Mouse (Mus musculus): ENCODE data around the gene Dhrs2. TPM values are rescaled to one million over a fixed set of nuclear protein-coding genes. Genes with fewer than 3 reads are reported as not detected.
A peak's percentile ranks its signal among the peaks of the same experiment; 100 is the strongest.

Dhrs2 gene
- total and polyA plus RNA-seq, 3 experiments = not detected

DNA sequence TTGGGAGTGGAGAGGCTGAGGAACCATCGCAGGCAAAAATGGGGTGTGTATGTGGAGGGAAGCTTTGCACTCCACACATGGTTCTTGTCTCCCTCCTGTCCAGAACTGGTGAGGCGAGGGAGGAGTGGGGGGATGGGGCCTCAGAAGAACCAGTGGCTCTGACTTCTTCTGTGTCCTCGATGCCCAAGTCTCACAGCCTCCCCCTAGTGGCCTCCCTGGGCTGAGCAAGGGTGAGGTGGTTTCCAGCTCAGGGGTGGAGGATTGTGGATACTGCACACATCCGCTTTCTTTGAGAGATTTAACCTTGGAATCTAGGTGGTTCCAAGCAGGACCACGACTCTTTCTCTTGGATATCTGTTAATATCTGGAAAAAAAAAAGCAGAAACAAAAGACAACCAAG is 44.5 kb upstream of the Dhrs2 start:
- Histone ChIP-seq H3K4me2 (ENCODE audit: insufficient read depth, low read depth, poor library complexity, severe bottlenecking) (no peak overlapping the region), H3K36me3 (replicated peaks in 1 of 2; ENCODE audit: control insufficient read depth in 1 of 2, insufficient read depth in 1 of 2, low read length in 1 of 2) (no peaks in the 10 kb centered on the region), H3K4me1 (ENCODE audit: control insufficient read depth in 1 of 2, insufficient read depth in 2 of 2) (peaks cover 3 to 6% of the 10 kb centered on the region in 2 experiments; a peak in 2 of 4 replicates), H3K9me3 (replicated peaks; ENCODE audit: low read length) (no peaks in the 10 kb centered on the region), H3K27me3 (replicated peaks) (peaks cover 15% of the 10 kb centered on the region), H3K27ac (ENCODE audit: insufficient read depth, low read depth) (no peak overlapping the region), H3K4me3 (replicated peaks in 1 of 3; ENCODE audit: low read depth in 2 of 3, low read length in 2 of 3, poor library complexity in 1 of 3) (no peak overlapping the region), H3K79me2 (replicated peaks; ENCODE audit: control insufficient read depth, extremely low read depth, insufficient read depth, poor library complexity, severe bottlenecking) (no peaks in the 10 kb centered on the region), H3K9ac (ENCODE audit: insufficient read depth, low read depth) (no peak overlapping the region)
- in situ Hi-C loops (cut with MboI; ENCODE audit: low pct_ligation_motif_present, low pct_unique_long_range_greater_than_20kb, low sequenced_read_pairs) (no loop called here), dilution Hi-C loops (cut with MboI; ENCODE audit: extremely low pct_ligation_motif_present, extremely low pct_unique_long_range_greater_than_20kb, low sequenced_read_pairs) (no loop called here)
- DNase-seq (ENCODE audit: extremely low read depth) = peak; percentile 70
- TF ChIP-seq RAD21 (IDR thresholded peaks at IDR 0.05; ENCODE audit: low read depth, low read length) = peak; percentile 48
- no peak for TF ChIP-seq CHD1 (IDR thresholded peaks at IDR 0.05; ENCODE audit: low read depth, low read length)
- TF ChIP-seq CTCF (conservative IDR thresholded peaks at IDR 0.05 in 1 of 2, IDR thresholded peaks at IDR 0.05 in 1 of 2; ENCODE audit: low read depth in 2 of 2, low read length in 2 of 2) = peak; percentile 77 to 82
- TF ChIP-seq SMC3 (IDR thresholded peaks at IDR 0.05; ENCODE audit: low read depth, low read length) = peak; percentile 79
- TF ChIP-seq BHLHE40 (IDR thresholded peaks at IDR 0.05; ENCODE audit: low read depth, low read length) = no peak

- dilution Hi-C loops (cut with MboI; ENCODE audit: extremely low pct_ligation_motif_present, extremely low pct_unique_long_range_greater_than_20kb, low sequenced_read_pairs) (no loop called here), in situ Hi-C loops (cut with MboI; ENCODE audit: low pct_ligation_motif_present, low pct_unique_long_range_greater_than_20kb, low sequenced_read_pairs) (no loop called here)
- H3K27me3 ChIP-seq (replicated peaks) = peaks cover 21% of the 10 kb centered on the region
- TF ChIP-seq NRF1 (IDR thresholded peaks at IDR 0.05; ENCODE audit: low read depth, low read length) = no peak
- no peak for TF ChIP-seq MAX (IDR thresholded peaks at IDR 0.05; ENCODE audit: low read length)
- no peak for TF ChIP-seq SMC3 (IDR thresholded peaks at IDR 0.05; ENCODE audit: low read depth, low read length)
- no peak for TF ChIP-seq PAX5 (IDR thresholded peaks at IDR 0.05; ENCODE audit: low read length)
- no peak for TF ChIP-seq USF2 (conservative IDR thresholded peaks at IDR 0.05; ENCODE audit: low read depth, low read length)
- no peak for TF ChIP-seq ZMIZ1 (IDR thresholded peaks at IDR 0.05; ENCODE audit: low read depth, low read length)
- no peak for TF ChIP-seq POLR2AphosphoS2 (IDR thresholded peaks at IDR 0.05; ENCODE audit: low read depth, low read length)
- TF ChIP-seq IRF4 (IDR thresholded peaks at IDR 0.05; ENCODE audit: low read depth, low read length) = no peak
- TF ChIP-seq RCOR1 (conservative IDR thresholded peaks at IDR 0.05; ENCODE audit: low read depth, low read length) = no peak
- TF ChIP-seq ETS1 (conservative IDR thresholded peaks at IDR 0.05; ENCODE audit: low read depth, low read length) = no peak
- TF ChIP-seq TBP (conservative IDR thresholded peaks at IDR 0.05; ENCODE audit: low read depth, low read length) = no peak
- no peak for TF ChIP-seq CTCF (conservative IDR thresholded peaks at IDR 0.05 in 1 of 2, IDR thresholded peaks at IDR 0.05 in 1 of 2; ENCODE audit: low read depth in 2 of 2, low read length in 2 of 2)
- no peak for TF ChIP-seq BHLHE40 (IDR thresholded peaks at IDR 0.05; ENCODE audit: low read depth, low read length)
- TF ChIP-seq JUND (conservative IDR thresholded peaks at IDR 0.05; ENCODE audit: low read depth, low read length) = no peak
- no peak for TF ChIP-seq UBTF (IDR thresholded peaks at IDR 0.05; ENCODE audit: low read depth, low read length)
- TF ChIP-seq ZNF384 (IDR thresholded peaks at IDR 0.05; ENCODE audit: low read depth, low read length) = no peak
- TF ChIP-seq E2F4 (IDR thresholded peaks at IDR 0.05; ENCODE audit: insufficient replicate concordance, low read depth, low read length) = no peak
- no peak for TF ChIP-seq GABPA (IDR thresholded peaks at IDR 0.05; ENCODE audit: insufficient replicate concordance, low read depth, low read length)
- H3K36me3 ChIP-seq (replicated peaks in 1 of 2; ENCODE audit: control insufficient read depth in 1 of 2, insufficient read depth in 1 of 2, low read length in 1 of 2) = no peaks in the 10 kb centered on the region
- H3K4me3 ChIP-seq (replicated peaks in 1 of 3; ENCODE audit: low read depth in 2 of 3, low read length in 2 of 3, poor library complexity in 1 of 3) = no peak overlapping the region
- no peaks in the 10 kb centered on the region for H3K79me2 ChIP-seq (replicated peaks; ENCODE audit: control insufficient read depth, extremely low read depth, insufficient read depth, poor library complexity, severe bottlenecking)
- H3K9me3 ChIP-seq (replicated peaks; ENCODE audit: low read length) = peaks cover 5% of the 10 kb centered on the region
- H3K9ac ChIP-seq (ENCODE audit: insufficient read depth, low read depth) = no peak overlapping the region
- no peak overlapping the region for H3K4me2 ChIP-seq (ENCODE audit: insufficient read depth, low read depth, poor library complexity, severe bottlenecking)
- H3K27ac ChIP-seq (ENCODE audit: insufficient read depth, low read depth) = no peak overlapping the region
- peaks cover 3 to 9% of the 10 kb centered on the region in 2 experiments; a peak in 2 of 4 replicates for H3K4me1 ChIP-seq (ENCODE audit: control insufficient read depth in 1 of 2, insufficient read depth in 2 of 2)
- no peak for DNase-seq (ENCODE audit: extremely low read depth)
Observed at GRCm38 (mm10) chr14:55180951-55181350, 40.9 kb upstream of the Dhrs2 start.

All from CH12.LX (cell line).